Mouse (Mus musculus) left cerebral cortex, postnatal 25 days (tissue): ENCODE measurements around the gene Glis3. TPM values are rescaled to one million over a fixed set of nuclear protein-coding genes. Genes with fewer than 3 reads are reported as not detected.

Experiments used
- DNase-seq, 2 experiments: peaks; one replicate each; pipeline ENCODE4 v3.0.0; 2022; ENCODE audit warnings: low spot score in 2 of 2, mixed read lengths in 1 of 2
- intact Hi-C: fragments of 180-260 bp; cut with DNase I; formaldehyde crosslinking; loops from one replicate; pipeline ENCODE4 v1.15.1; 2025
- total RNA-seq, 2 experiments: library from RNA; stranded (reverse); gene quantifications; 2 replicates each; pipeline ENCODE4 v1.2.3; 2021

Glis3 gene
- total RNA-seq, 2 experiments from 2014 or later: 5.0 to 5.4 TPM

DNA sequence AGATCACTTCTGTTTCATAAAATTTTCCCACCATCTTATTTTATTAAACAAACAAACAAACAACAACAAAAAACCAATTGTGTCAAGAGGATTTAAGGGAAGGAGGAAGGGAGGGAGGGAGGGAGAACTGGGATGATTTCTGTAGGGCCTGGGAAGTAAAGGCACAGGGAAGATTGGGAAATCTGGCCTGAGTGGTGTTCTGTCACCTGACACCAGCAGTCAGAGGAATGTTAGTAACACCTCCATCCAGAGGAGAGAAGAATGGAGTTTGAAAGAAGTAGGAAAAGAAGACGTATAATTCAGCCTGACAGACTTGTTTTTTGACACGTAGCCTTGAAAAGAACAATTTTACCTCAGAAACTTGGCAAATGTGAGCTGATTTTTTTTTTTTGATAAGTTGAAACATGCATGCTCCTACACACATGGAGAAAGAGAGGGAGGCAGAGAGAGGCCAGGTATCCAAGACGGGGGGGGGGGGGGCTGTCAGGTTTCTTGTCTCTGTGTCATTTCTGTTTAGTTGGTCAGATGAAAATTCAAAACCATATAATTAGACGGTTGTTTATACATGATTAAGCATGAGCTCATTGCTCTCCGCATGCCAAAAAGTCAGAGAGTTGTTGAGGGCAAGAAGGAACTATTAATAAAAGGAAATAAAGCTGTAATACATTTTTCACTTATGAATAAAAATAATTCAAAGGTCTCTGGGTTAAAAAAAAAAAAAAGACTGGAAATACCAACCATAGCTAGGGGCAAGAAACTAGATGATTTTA is 122.1 kb downstream of the Glis3 start:
- intact Hi-C loops: no loop called here
- DNase-seq: no peak

- DNase-seq: no peak
- intact Hi-C loops: no loop called here
Measured at GRCm38 (mm10) chr19:28555181-28555929, 124.5 kb downstream of the Glis3 start.

- intact Hi-C loops: no loop called here
- no peak for DNase-seq
Measured at GRCm38 (mm10) chr19:28550611-28551010, 129.3 kb downstream of the Glis3 start.

DNA sequence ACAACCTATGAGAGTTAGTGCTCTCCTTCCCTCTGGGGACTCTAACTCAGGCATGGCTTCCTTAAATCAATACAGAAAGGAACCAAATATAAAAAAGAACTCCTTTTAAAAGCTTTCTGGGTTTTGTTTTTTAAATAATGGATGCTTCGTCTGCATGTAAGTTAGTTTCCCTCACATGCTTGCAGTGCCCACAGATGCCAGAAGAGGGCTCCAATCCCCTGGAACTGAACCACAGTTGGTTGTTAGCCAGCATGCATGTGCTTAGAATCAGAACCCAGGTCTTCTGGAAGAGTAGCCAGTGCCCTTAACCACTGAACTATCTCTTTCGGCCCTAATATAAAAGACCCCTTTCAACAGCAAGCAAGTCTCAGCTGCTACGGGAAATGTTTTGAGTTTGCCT is 132.9 kb downstream of the Glis3 start:
- DNase-seq: no peak
- intact Hi-C loops: no loop called here

DNA sequence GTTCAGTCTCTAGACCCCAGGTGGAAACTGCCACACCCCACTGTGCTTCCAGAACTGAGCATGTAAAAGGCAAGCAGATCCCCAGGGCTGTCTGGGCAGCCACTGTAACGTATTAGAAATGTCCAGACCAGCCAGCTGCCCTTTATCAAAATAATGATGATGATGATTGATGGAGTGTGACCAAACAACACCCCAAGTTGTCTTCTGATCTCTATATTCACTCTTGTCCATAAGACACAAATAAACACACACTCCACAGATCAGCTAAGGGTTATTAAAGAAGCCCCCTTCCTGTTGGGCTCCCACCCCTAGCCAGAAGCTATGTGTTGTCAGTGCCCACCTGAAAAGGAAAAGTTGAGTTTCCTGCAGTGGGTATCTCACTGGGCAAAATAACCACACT is 134.4 kb downstream of the Glis3 start:
- no peak for DNase-seq
- intact Hi-C loops: no loop called here

GRCm38 (mm10) chr19:28538813-28539212 is 141.1 kb downstream of the Glis3 start:
- DNase-seq: no peak
- intact Hi-C loops: no loop called here

- intact Hi-C loops: no loop called here
- no peak for DNase-seq
Measured at GRCm38 (mm10) chr19:28534964-28535363, 144.9 kb downstream of the Glis3 start.

DNA sequence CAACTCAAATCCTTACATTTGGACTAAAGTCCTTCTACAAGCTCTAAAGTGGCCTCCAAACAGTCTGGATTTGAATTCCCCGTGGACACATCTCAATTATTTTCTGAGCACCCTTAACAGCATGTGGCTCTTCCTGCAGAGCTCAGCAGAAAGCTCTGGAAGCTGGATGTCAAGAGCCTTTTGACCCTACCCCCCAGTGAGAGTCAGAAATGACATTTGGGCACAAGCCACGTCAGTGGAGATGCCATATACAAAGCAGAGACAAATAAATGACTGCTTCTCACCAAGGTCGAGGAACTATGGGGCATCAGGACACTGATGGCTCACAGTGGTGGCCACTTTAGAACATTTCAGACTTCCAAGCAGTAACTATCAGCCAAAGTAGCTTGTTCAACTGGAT is 146.3 kb downstream of the Glis3 start:
- DNase-seq: no peak
- intact Hi-C loops: no loop called here

DNA sequence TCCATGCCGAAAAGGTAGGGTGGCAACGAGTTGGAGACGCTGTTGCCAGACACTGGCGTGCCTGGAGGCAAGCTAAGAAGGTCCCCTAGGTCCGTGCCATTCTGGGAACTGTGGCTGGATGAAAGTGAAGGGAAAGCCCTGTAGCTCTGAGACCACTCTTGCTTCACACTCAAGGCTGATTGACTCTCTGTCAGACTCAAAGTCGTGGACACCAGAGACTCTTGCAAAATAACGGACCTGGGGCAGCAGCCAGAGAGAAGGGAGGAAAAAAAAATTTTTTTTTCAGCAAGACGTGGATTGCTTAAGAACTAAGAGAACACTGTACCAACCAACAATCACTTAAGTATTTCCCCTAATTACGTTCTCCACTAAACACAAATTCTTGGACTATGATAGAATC is 148.1 kb downstream of the Glis3 start:
- DNase-seq: no peak
- intact Hi-C loops: no loop called here

DNA sequence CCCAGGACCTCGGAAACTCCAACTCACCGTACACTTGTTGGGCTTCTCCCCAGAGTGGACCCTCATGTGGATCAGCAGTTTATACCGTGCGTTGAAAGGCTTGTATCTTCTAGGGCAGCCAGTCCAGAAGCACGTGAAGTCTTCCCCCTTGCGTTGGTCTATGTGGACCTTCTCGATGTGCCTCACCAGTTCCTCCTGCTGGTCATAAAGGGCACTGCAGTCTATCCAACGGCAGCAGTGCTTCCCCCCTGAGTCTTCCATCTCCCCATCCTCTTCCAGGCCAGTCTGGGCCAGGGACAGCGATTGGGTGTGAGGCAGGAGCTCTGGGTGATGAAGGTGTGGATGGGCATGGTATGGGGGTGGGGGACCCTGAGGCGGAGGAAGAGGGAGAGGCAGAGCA is 149.0 kb downstream of the Glis3 start:
- intact Hi-C loops: no loop called here
- DNase-seq: no peak

- intact Hi-C loops: no loop called here
- no peak for DNase-seq
Measured at GRCm38 (mm10) chr19:28529006-28529405, 150.9 kb downstream of the Glis3 start.

GRCm38 (mm10) chr19:28527446-28527845 is 152.4 kb downstream of the Glis3 start:
- no peak for DNase-seq
- intact Hi-C loops: no loop called here

DNA sequence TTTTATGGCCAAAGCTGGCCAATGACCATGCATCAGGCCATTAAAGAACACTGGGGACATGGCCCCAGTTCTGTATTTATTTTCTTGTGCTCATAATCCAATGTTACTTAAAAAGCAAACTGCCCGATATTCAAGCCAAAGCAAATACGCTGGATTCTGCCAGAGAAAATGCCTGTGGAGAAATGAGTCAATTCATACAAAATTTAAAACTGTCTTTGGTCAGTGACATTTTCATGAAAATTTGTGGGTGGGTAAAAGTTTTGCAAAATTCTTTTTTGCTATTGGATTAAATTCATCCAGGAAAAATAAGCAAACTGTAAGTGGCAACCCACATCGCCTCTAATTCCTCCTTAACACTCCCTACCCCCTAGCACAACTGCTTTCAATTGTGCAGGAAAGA is 154.5 kb downstream of the Glis3 start:
- intact Hi-C loops: no loop called here
- DNase-seq: no peak

DNA sequence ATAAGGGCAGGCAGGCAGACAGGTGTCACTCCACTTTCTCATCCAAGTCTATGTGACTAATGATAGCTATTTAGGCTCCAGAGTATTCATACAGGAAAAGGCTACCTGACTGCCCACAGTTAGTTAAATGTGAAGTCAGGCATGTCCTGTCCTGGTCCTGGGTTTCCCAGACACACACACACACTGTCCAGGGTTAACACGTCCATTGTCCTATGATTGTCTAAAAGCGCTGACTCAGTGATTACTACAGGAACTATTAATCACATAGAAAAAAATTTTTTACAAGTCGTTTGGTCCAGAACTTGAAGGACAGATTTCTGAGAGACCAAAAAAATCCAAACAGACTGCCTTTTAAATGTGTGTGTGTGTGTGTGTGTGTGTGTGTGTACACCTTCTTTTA is 157.6 kb downstream of the Glis3 start:
- intact Hi-C loops: no loop called here
- DNase-seq: no peak

GRCm38 (mm10) chr19:28520761-28521181 is 159.1 kb downstream of the Glis3 start:
- no peak for DNase-seq
- intact Hi-C loops: no loop called here

GRCm38 (mm10) chr19:28520128-28520745 is 159.6 kb downstream of the Glis3 start:
- intact Hi-C loops: no loop called here

DNA sequence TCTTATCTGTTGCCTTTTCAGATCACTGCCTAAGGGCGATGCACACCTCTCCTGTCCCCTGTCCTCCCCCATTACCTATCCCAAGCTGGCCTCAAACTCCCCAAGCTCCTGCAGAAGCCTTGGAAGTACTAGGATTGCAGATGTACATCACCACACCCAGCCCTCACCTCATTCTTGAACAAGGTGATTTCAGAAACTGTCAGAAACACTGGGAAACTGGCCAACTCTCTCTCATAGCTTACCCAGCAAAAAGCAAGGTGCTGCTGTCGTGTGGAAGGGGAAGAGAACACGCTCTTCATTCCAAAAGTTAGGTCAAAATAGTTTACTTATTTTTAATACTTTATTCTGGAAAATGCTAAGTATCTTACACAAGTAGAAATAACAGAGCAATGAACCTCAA is 160.6 kb downstream of the Glis3 start:
- DNase-seq: no peak
- intact Hi-C loops: no loop called here

More at GRCm38 (mm10) chr19:28520128-28520745, 159.6 kb downstream of the Glis3 start:
- no peak for DNase-seq

DNA sequence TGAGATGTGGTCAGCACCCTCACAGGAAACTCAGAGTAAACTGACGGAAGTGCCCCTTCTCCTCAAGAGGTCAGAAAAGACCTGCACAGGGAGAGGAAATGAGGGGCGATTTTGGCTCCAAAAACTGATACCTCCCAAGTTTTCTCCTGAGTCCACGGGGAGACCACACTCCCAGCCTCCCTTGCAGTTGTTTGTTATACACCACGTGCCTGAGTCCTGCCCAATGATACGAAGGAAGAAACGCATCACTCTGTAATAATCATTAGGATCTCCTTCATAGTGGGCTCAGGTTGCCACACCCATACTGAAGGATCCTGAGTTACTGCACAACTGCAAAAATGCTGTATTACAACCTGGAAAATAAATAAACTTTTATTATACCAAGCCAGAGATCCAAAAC is 161.0 kb downstream of the Glis3 start:
- intact Hi-C loops: no loop called here
- DNase-seq: no peak

GRCm38 (mm10) chr19:28518266-28518665 is 161.6 kb downstream of the Glis3 start:
- no peak for DNase-seq
- intact Hi-C loops: no loop called here

DNA sequence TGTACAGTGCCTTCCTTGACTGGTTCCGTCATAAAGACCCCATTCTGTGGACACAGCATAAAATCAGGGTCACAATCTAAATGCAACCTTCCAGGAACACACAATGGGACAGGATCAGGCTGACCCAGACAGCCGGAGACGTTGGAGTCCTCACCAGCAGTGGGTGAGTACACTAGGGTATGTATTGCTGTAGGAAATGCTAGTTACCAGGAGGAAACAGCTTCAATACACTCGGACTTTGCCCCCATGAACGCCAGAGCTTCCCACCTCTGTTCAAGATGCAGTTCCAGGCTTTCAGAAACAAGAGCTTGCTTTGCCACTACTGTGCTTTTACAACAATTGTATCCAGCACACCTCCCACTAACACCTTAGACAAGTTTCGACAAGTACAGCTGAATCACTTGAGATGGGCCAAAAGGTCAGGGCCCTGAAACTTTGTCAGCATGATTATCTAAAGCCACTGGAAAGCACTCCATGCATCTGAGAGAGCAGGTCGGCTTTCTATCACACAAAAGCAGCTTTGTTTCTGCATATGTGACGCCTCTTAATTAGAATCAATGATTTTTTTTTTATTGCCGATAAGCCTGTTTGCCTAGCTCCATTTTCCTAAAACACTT is 162.3 kb downstream of the Glis3 start:
- intact Hi-C loops: no loop called here

More for the DNA sequence above, 162.3 kb downstream of the Glis3 start:
- DNase-seq: no peak
